Mouse (Mus musculus): ENCODE data around the gene Wnt9b.

GRCm38 (mm10) chr11:103711851-103712587, 37.6 kb downstream of the Wnt9b start:
- no peak for TF ChIP-seq CTCF (IDR thresholded peaks at IDR 0.05; ENCODE audit: borderline replicate concordance, extremely low read depth, insufficient read depth, insufficient read length)
- no peak for TF ChIP-seq POLR2A (IDR thresholded peaks at IDR 0.05; ENCODE audit: borderline replicate concordance, extremely low read depth, insufficient read depth, insufficient read length, poor library complexity, severe bottlenecking)

Data from brain, embryonic 14.5 days (tissue).